Mouse (Mus musculus) G1E (cell line): ENCODE measurements around the gene Camta1.

Experiments used
- CTCF ChIP-seq: IDR thresholded peaks from 2 replicates; pipeline ENCODE4 v1.5.1; 2012; ENCODE audit warnings: low read depth, low read length, inconsistent platforms, mixed read lengths
- POLR2AphosphoS5 ChIP-seq: IDR thresholded peaks from 2 replicates; pipeline ENCODE4 v1.6.1; 2012; ENCODE audit warnings: low read depth, low read length, inconsistent platforms; ENCODE audit not compliant: insufficient replicate concordance

DNA sequence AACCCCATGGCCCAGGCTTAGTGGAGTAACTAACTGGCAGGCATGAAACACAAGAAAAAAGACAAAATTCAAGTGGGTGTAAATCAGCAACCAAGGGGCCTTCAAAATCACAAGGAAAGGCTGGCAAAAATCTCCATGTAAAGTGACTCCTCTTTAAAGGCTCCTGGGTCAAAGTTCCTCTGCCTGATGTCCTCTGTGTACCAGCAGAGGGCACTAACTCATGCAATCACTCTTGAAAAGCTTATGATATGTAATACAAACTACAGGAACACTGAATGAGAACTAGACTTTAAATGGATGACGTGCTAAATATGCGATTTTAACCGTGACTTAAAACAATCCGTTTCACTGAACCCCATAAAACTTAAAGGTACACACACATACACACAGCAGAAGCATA lies 83.2 kb downstream of the Camta1 start:
- TF ChIP-seq CTCF (no peak), POLR2AphosphoS5 (no peak)
